Mouse (Mus musculus) liver, postnatal 0 days (tissue): ENCODE data around the gene Crim1. TPM values are rescaled to one million over a fixed set of nuclear protein-coding genes. Genes with fewer than 3 reads are reported as not detected.

Experiments
- ATAC-seq: fragments of 200-750 bp; cut with Nextera tagmentation; 2 replicates; pipeline ENCODE4 v1.8.0; 2017; ENCODE audit warnings: mild to moderate bottlenecking, moderate library complexity
- DNase-seq: peaks from one replicate; pipeline ENCODE4 v3.0.0-alpha.2; 2016
- H3K27ac ChIP-seq: fragments of 300-500 bp; sonication (generic); 2 replicates; pipeline ENCODE4 v1.5.1; 2014; ENCODE audit warnings: antibody characterized with exemption, moderate library complexity, mild to moderate bottlenecking, low read depth
- H3K27me3 ChIP-seq: fragments of 300-500 bp; sonication (generic); 2 replicates; pipeline ENCODE4 v1.6.1; 2014; ENCODE audit warnings: low read length, control low read depth, mixed read lengths; ENCODE audit not compliant: insufficient read depth
- H3K36me3 ChIP-seq: fragments of 300-500 bp; sonication (generic); replicated peaks from 2 replicates; pipeline ENCODE4 v1.6.1; 2014; ENCODE audit warnings: mild to moderate bottlenecking, control low read depth, low read length, moderate library complexity, mixed read lengths; ENCODE audit not compliant: insufficient read depth
- H3K4me1 ChIP-seq: fragments of 300-500 bp; sonication (generic); 2 replicates; pipeline ENCODE4 v1.6.1; 2014; ENCODE audit warnings: antibody characterized with exemption, mild to moderate bottlenecking, control low read depth; ENCODE audit not compliant: insufficient read depth
- H3K4me2 ChIP-seq: fragments of 300-500 bp; sonication (generic); 2 replicates; pipeline ENCODE4 v1.6.1; 2014; ENCODE audit warnings: low read depth, mild to moderate bottlenecking, low read length, moderate library complexity, mixed read lengths
- H3K4me3 ChIP-seq: fragments of 300-500 bp; sonication (generic); 2 replicates; pipeline ENCODE4 v1.5.1; 2014; ENCODE audit warnings: low read depth, low read length
- H3K9ac ChIP-seq: fragments of 300-500 bp; sonication (generic); replicated peaks from 2 replicates; pipeline ENCODE4 v1.6.1; 2014; ENCODE audit warnings: mild to moderate bottlenecking, moderate library complexity
- H3K9me3 ChIP-seq: fragments of 300-500 bp; sonication (generic); 2 replicates; pipeline ENCODE4 v1.6.1; 2016; ENCODE audit warnings: mild to moderate bottlenecking, control low read depth, low read length, mixed read lengths
- CTCF ChIP-seq: sonication (generic); IDR thresholded peaks from 2 replicates; pipeline ENCODE4 v1.5.1; 2016; ENCODE audit warnings: antibody characterized with exemption, low read depth
- EP300 ChIP-seq: IDR thresholded peaks from 2 replicates; pipeline ENCODE4 v1.6.1; 2016; ENCODE audit warnings: antibody characterized with exemption, low read depth, mild to moderate bottlenecking
- WGBS: fragments of 180-500 bp; shearing (Covaris S2); extraction: QIAGEN DNeasy Blood & Tissue Kit; methylation state at CpG from one replicate; pipeline ENCODE4 v1.1.7; 2014; ENCODE audit not compliant: insufficient replicate concordance; 5-methylcytosine and 5-hydroxymethylcytosine counted together
- polyA plus RNA-seq: library from polyadenylated mRNA; unstranded; fragments of >200 nt; fragmentation: Nextera tagmentation; extraction: Ambion mirVana; gene quantifications from 2 replicates; pipeline ENCODE4 v1.2.1, GENCODE M21; 2015

Gene Crim1
- polyA plus RNA-seq, 1 experiment from 2014 or later, result 0.86 TPM

DNA sequence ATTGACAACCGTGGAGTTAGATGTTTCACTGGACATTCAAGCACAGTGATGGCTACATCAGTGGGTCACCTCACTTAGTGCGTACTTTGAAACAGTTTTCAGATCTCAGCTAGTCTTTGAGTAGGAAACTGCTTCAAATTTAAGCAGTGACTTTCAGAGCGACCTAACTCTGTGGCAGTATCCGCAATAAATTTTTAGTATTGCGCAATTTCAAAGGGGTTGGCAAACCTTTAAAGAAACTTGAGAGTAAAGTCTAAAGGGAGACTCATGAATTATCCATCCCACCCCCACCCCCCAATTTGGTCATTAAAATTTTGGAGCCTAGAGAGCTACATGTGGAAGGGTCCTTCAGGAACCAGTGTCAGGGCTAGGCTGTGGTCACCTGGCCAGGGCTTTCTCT, 31.5 kb downstream of the Crim1 start:
- Histone ChIP-seq H3K36me3 (no peaks in the 10 kb centered on the region), H3K9ac (no peak overlapping the region), H3K4me2 (no peak overlapping the region), H3K9me3 (no peaks in the 10 kb centered on the region), H3K27ac (no peak overlapping the region), H3K4me3 (no peak overlapping the region), H3K27me3 (no peaks in the 10 kb centered on the region), H3K4me1 (no peaks in the 10 kb centered on the region)
- ATAC-seq (no peak), DNase-seq (no peak)
- no peak for TF ChIP-seq EP300
- no peak for TF ChIP-seq CTCF
- WGBS, result 77% methylated on average over 5 of the region's 5 CpGs

DNA sequence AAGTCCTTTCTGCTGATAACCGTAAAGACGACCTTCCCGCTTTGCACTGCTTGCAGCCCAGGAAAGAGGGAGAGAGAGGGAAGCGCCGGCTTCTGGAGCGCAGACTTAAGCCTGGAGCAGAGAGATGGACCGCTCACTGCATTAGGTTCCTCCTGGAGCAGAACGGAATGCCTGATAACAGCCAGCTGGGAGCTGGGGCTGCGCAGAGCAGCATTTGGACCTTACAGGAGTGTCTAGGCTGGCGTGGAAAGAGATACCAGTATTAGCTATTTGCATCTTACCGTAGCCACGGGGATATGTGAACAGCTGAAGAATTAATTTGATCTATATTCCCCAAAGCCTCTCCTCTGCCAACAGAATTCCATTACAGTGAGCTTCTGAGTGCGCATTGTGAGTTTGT, 32.7 kb downstream of the Crim1 start:
- Histone ChIP-seq H3K9me3 (no peaks in the 10 kb centered on the region), H3K4me1 (no peaks in the 10 kb centered on the region), H3K4me2 (no peak overlapping the region), H3K27me3 (no peaks in the 10 kb centered on the region), H3K36me3 (no peaks in the 10 kb centered on the region), H3K27ac (no peak overlapping the region), H3K9ac (no peak overlapping the region), H3K4me3 (no peak overlapping the region)
- 79% methylated on average over 13 of the region's 13 CpGs for WGBS
- DNase-seq (no peak), ATAC-seq (no peak)
- no peak for TF ChIP-seq EP300
- TF ChIP-seq CTCF, result no peak

DNA sequence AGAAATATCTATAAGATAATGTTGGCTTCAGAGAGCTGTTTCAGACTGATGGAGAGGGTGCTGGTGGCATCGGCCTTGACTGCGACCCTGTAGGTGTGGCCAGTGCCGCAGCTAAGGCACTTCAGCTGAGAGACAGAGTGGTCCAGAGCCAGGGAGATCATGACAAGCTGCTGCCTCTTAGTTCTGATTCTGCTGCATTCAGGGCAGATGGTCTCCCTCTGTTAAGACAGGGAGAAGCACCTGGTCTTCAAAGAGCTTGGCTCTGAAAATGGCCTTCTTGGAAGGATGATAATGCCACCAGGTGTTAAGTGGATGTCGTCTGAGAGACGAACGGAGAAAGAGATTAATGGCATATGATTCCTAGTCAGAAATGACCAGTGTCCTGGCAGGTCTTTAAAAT, 33.8 kb downstream of the Crim1 start:
- Histone ChIP-seq H3K27me3 (no peaks in the 10 kb centered on the region), H3K4me3 (no peak overlapping the region), H3K27ac (no peak overlapping the region), H3K36me3 (no peaks in the 10 kb centered on the region), H3K4me1 (no peaks in the 10 kb centered on the region), H3K9me3 (no peaks in the 10 kb centered on the region), H3K4me2 (no peak overlapping the region), H3K9ac (no peak overlapping the region)
- ATAC-seq (no peak), DNase-seq (no peak)
- 86% methylated on average over 6 of the region's 6 CpGs for WGBS
- TF ChIP-seq EP300 (no peak), CTCF (no peak)

DNA sequence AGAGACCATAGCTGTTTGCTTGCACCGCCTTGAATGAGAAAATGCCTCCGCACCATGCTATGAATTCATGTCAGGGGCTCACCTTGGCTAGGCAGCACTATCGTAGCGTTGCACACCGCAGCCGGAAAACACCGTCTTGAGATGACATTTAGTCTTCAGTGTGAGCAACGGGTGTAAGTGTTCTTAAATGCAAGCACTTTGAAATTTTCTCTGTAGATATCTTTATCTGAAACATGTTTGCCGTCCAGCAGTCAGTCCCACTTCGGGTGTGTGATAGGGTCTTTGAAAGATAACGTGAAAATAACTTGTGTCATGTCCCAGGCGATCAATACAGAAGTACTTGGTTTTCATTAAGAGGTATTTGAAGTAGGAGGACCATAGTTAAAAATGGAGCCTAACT, 36.1 kb downstream of the Crim1 start:
- no peak for DNase-seq
- no peak overlapping the region for H3K4me3 ChIP-seq
- no peak overlapping the region for H3K9ac ChIP-seq
- H3K27ac ChIP-seq, result no peak overlapping the region
- no peaks in the 10 kb centered on the region for H3K4me1 ChIP-seq
- no peaks in the 10 kb centered on the region for H3K9me3 ChIP-seq
- TF ChIP-seq CTCF (no peak), EP300 (no peak)
- no peak for ATAC-seq
- H3K4me2 ChIP-seq, result no peak overlapping the region
- WGBS, result 74% methylated on average over 12 of the region's 12 CpGs
- H3K27me3 ChIP-seq, result no peaks in the 10 kb centered on the region
- no peaks in the 10 kb centered on the region; the same call in 1 of the 2 replicates for H3K36me3 ChIP-seq

DNA sequence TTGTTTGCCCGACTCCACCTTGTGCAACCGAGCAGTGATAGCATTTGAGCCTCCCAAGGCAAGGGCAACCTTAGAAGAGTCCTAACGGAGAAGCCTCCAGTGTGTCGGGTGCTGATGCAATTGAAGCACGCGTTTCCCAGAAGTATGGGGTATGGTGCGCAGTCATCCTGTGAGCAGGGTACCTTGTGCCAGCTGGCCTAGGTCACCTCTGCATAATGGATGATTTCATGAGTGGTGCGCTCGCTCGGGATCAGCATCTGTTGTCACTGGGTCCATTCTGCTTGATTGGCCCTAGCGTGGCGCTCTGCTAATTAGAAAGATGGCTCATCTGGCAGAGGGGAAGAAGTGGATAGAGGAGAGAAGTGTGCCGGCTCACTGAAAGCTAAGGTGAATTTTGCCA, 37.9 kb downstream of the Crim1 start:
- no peak for DNase-seq
- 91% methylated on average over 13 of the region's 13 CpGs for WGBS
- ATAC-seq, result no peak
- H3K9me3 ChIP-seq, result no peaks in the 10 kb centered on the region
- TF ChIP-seq EP300, result no peak
- no peak for TF ChIP-seq CTCF
- H3K4me3 ChIP-seq, result no peak overlapping the region
- no peak overlapping the region for H3K9ac ChIP-seq
- H3K36me3 ChIP-seq, result no peaks in the 10 kb centered on the region; the same call in 1 of the 2 replicates
- no peaks in the 10 kb centered on the region for H3K4me1 ChIP-seq
- H3K4me2 ChIP-seq, result no peak overlapping the region
- H3K27ac ChIP-seq, result no peak overlapping the region
- no peaks in the 10 kb centered on the region for H3K27me3 ChIP-seq

DNA sequence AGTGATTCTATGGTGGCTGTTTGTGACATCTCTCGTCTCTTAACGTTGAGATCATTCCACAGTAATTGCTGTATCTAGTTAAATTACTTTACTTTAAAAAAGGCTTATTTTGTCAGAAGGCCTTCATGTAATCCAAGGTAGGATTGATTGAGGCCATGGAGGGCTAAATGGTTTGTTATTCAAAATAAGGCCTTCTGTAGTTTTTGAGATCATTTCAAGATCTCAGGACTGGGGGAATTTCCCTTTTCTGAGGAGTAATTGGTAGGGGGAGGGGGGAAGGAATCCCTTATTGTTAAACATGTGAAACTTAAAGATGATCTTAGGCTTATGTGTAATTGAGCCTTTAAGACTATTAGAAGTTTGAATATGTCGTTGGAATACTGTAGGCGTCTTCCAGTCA, 40.1 kb downstream of the Crim1 start:
- Histone ChIP-seq H3K27me3 (no peaks in the 10 kb centered on the region), H3K36me3 (no peaks in the 10 kb centered on the region; the same call in 1 of the 2 replicates), H3K4me3 (no peak overlapping the region), H3K9me3 (no peaks in the 10 kb centered on the region), H3K9ac (no peak overlapping the region), H3K4me1 (peaks cover 5% of the 10 kb centered on the region), H3K4me2 (no peak overlapping the region), H3K27ac (no peak overlapping the region)
- no peak for TF ChIP-seq CTCF
- TF ChIP-seq EP300, result no peak
- WGBS, result 84% methylated on average over 4 of the region's 4 CpGs
- no peak for DNase-seq
- no peak for ATAC-seq

DNA sequence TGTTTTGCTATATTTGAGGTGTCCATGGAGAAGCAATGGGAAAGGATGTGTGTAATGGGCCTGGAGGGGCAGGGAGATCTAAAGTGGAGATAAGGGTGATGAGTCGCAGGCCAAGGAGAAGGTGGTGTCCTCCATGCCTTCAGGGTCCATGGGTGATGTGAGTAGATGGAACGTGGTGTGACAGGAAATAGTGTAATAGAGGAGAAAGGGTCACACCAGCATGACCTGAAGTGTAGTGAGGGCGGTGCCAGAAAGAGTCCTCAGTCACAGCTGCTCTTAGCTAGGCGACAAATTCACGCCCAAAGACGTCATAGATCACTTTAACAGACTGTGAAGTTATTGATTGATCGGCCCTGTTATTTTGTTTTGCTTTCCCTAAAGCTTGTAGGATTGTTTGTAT, 41.2 kb downstream of the Crim1 start:
- no peak overlapping the region for H3K4me3 ChIP-seq
- H3K9ac ChIP-seq, result no peak overlapping the region
- WGBS, result 59% methylated on average over 7 of the region's 7 CpGs
- no peak overlapping the region for H3K27ac ChIP-seq
- peaks cover 8% of the 10 kb centered on the region for H3K4me1 ChIP-seq
- H3K9me3 ChIP-seq, result no peaks in the 10 kb centered on the region
- H3K4me2 ChIP-seq, result no peak overlapping the region
- H3K36me3 ChIP-seq, result no peaks in the 10 kb centered on the region; the same call in 1 of the 2 replicates
- ATAC-seq, result peak; percentile 49
- TF ChIP-seq EP300, result no peak
- TF ChIP-seq CTCF, result no peak
- DNase-seq, result no peak
- no peaks in the 10 kb centered on the region for H3K27me3 ChIP-seq
